Mouse (Mus musculus) lung, postnatal 0 days (tissue): ENCODE measurements around the gene Arap1. TPM values are rescaled to one million over a fixed set of nuclear protein-coding genes. Genes with fewer than 3 reads are reported as not detected.
A peak's percentile ranks its signal among the peaks of the same experiment; 100 is the strongest.

Source experiments
- ATAC-seq: fragments of 200-750 bp; cut with Nextera tagmentation; 2 replicates; pipeline ENCODE4 v1.8.0; 2017; ENCODE audit warnings: moderate library complexity
- DNase-seq: peaks from one replicate; pipeline ENCODE4 v3.0.0-alpha.2; 2016; ENCODE audit warnings: low spot score
- H3K27ac ChIP-seq: fragments of 300-500 bp; sonication (generic); 2 replicates; pipeline ENCODE4 v1.5.1; 2014; ENCODE audit warnings: antibody characterized with exemption, mild to moderate bottlenecking, low read length, mixed read lengths
- H3K27me3 ChIP-seq: fragments of 300-500 bp; sonication (generic); replicated peaks from 2 replicates; pipeline ENCODE4 v1.6.1; 2014; ENCODE audit warnings: low read length, mixed read lengths; ENCODE audit not compliant: insufficient read depth
- H3K36me3 ChIP-seq: fragments of 300-500 bp; sonication (generic); 2 replicates; pipeline ENCODE4 v1.6.1; 2014; ENCODE audit warnings: low read length, mixed read lengths; ENCODE audit not compliant: insufficient read depth
- H3K4me1 ChIP-seq: fragments of 300-500 bp; sonication (generic); 2 replicates; pipeline ENCODE4 v1.6.1; 2014; ENCODE audit warnings: antibody characterized with exemption, low read depth, low read length, mixed read lengths; ENCODE audit not compliant: insufficient read depth
- H3K4me2 ChIP-seq: fragments of 300-500 bp; sonication (generic); replicated peaks from 2 replicates; pipeline ENCODE4 v1.6.1; 2014; ENCODE audit warnings: low read depth, mild to moderate bottlenecking, low read length, moderate library complexity, mixed read lengths
- H3K4me3 ChIP-seq: fragments of 300-500 bp; sonication (generic); 2 replicates; pipeline ENCODE4 v1.5.1; 2014; ENCODE audit warnings: low read depth, low read length
- H3K9ac ChIP-seq: fragments of 300-500 bp; sonication (generic); replicated peaks from 2 replicates; pipeline ENCODE4 v1.6.1; 2014; ENCODE audit warnings: low read depth, mild to moderate bottlenecking
- H3K9me3 ChIP-seq: fragments of 300-500 bp; sonication (generic); 2 replicates; pipeline ENCODE4 v1.6.1; 2016; ENCODE audit warnings: low read length, mixed read lengths
- CTCF ChIP-seq: IDR thresholded peaks from 2 replicates; pipeline ENCODE4 v1.5.1; 2016; ENCODE audit warnings: antibody characterized with exemption, mild to moderate bottlenecking
- EP300 ChIP-seq: IDR thresholded peaks from 2 replicates; pipeline ENCODE4 v1.6.1; 2016; ENCODE audit warnings: antibody characterized with exemption, mild to moderate bottlenecking, control low read depth
- WGBS: fragments of 180-500 bp; shearing (Covaris S2); extraction: QIAGEN DNeasy Blood & Tissue Kit; methylation state at CpG from one replicate; pipeline ENCODE4 v1.1.7; 2014; 5-methylcytosine and 5-hydroxymethylcytosine counted together
- polyA plus RNA-seq: library from polyadenylated mRNA; unstranded; fragments of >200 nt; fragmentation: Nextera tagmentation; extraction: Ambion mirVana; gene quantifications from 2 replicates; pipeline ENCODE4 v1.2.1, GENCODE M21; 2015

Gene Arap1
- polyA plus RNA-seq, 1 experiment from 2014 or later: 105 TPM

GRCm38 (mm10) chr7:101354423-101354822, 6.6 kb downstream of the Arap1 start:
- TF ChIP-seq EP300: no peak
- no peak for TF ChIP-seq CTCF
- peak; percentile 79 for ATAC-seq

GRCm38 (mm10) chr7:101355551-101356100, 7.8 kb downstream of the Arap1 start:
- no peak overlapping the region for H3K4me2 ChIP-seq
- TF ChIP-seq EP300: no peak
- no peak for TF ChIP-seq CTCF
- no peak overlapping the region for H3K4me3 ChIP-seq
- H3K27me3 ChIP-seq: no peaks in the 10 kb centered on the region
- no peak overlapping the region for H3K27ac ChIP-seq
- DNase-seq (no peak), ATAC-seq (no peak)
- H3K36me3 ChIP-seq: no peaks in the 10 kb centered on the region
- no peaks in the 10 kb centered on the region for H3K4me1 ChIP-seq
- H3K9me3 ChIP-seq: no peaks in the 10 kb centered on the region
- no peak overlapping the region for H3K9ac ChIP-seq
- 95% methylated on average over 6 of the region's 6 CpGs for WGBS

More at GRCm38 (mm10) chr7:101354423-101354822, 6.6 kb downstream of the Arap1 start:
- DNase-seq: peak; percentile 86
- H3K27ac ChIP-seq: no peak overlapping the region
- no peaks in the 10 kb centered on the region for H3K9me3 ChIP-seq
- no peak overlapping the region for H3K4me3 ChIP-seq
- H3K36me3 ChIP-seq: no peaks in the 10 kb centered on the region
- H3K4me2 ChIP-seq: no peak overlapping the region
- no peaks in the 10 kb centered on the region for H3K4me1 ChIP-seq
- H3K27me3 ChIP-seq: no peaks in the 10 kb centered on the region
- no peak overlapping the region for H3K9ac ChIP-seq
- WGBS: 42% methylated on average over 5 of the region's 5 CpGs

GRCm38 (mm10) chr7:101356868-101357267, 9.0 kb downstream of the Arap1 start:
- no peak overlapping the region for H3K4me2 ChIP-seq
- DNase-seq: no peak
- no peaks in the 10 kb centered on the region for H3K9me3 ChIP-seq
- no peak overlapping the region for H3K4me3 ChIP-seq
- 69% methylated on average over 3 of the region's 3 CpGs for WGBS
- H3K4me1 ChIP-seq: no peaks in the 10 kb centered on the region
- H3K27ac ChIP-seq: 0 out of 2 replicates have a peak overlapping the region, but pooled peaks have one; percentile 14
- no peak overlapping the region for H3K9ac ChIP-seq
- TF ChIP-seq EP300: no peak
- no peak for TF ChIP-seq CTCF
- H3K36me3 ChIP-seq: no peaks in the 10 kb centered on the region
- H3K27me3 ChIP-seq: no peaks in the 10 kb centered on the region
- ATAC-seq: no peak

- no peaks in the 10 kb centered on the region for H3K4me1 ChIP-seq
- no peak overlapping the region for H3K9ac ChIP-seq
- H3K27ac ChIP-seq: no peak overlapping the region
- ATAC-seq: no peak; the same call in 1 of the 2 replicates
- whole genome bisulfite sequencing: 54% methylated on average over 3 of the region's 3 CpGs
- DNase-seq: no peak
- TF ChIP-seq CTCF (no peak), EP300 (no peak)
- no peaks in the 10 kb centered on the region for H3K27me3 ChIP-seq
- H3K9me3 ChIP-seq: no peaks in the 10 kb centered on the region
- no peaks in the 10 kb centered on the region for H3K36me3 ChIP-seq
- H3K4me2 ChIP-seq: no peak overlapping the region
- no peak overlapping the region for H3K4me3 ChIP-seq
Observed at GRCm38 (mm10) chr7:101360406-101360805, 12.5 kb downstream of the Arap1 start.

- WGBS: 72% methylated on average over 4 of the region's 4 CpGs
- Histone ChIP-seq H3K9ac (no peak overlapping the region), H3K36me3 (no peaks in the 10 kb centered on the region), H3K9me3 (no peaks in the 10 kb centered on the region), H3K4me3 (no peak overlapping the region), H3K27me3 (no peaks in the 10 kb centered on the region), H3K4me1 (no peaks in the 10 kb centered on the region), H3K4me2 (no peak overlapping the region), H3K27ac (no peak overlapping the region)
- DNase-seq (no peak), ATAC-seq (no peak)
- TF ChIP-seq EP300: no peak
- no peak for TF ChIP-seq CTCF
Observed at GRCm38 (mm10) chr7:101361021-101361420, 13.2 kb downstream of the Arap1 start.

- H3K4me2 ChIP-seq: no peak overlapping the region
- no peaks in the 10 kb centered on the region for H3K27me3 ChIP-seq
- DNase-seq: peak; percentile 47
- no peak overlapping the region for H3K9ac ChIP-seq
- no peaks in the 10 kb centered on the region for H3K9me3 ChIP-seq
- H3K36me3 ChIP-seq: no peaks in the 10 kb centered on the region
- no peak overlapping the region for H3K27ac ChIP-seq
- TF ChIP-seq CTCF (no peak), EP300 (no peak)
- no peak overlapping the region for H3K4me3 ChIP-seq
- peak; percentile 45 for ATAC-seq
- H3K4me1 ChIP-seq: no peaks in the 10 kb centered on the region
- 46% methylated on average over 4 of the region's 4 CpGs for WGBS
Observed at GRCm38 (mm10) chr7:101361767-101362166, 13.9 kb downstream of the Arap1 start.

GRCm38 (mm10) chr7:101362791-101363191, 14.9 kb downstream of the Arap1 start:
- H3K36me3 ChIP-seq: no peaks in the 10 kb centered on the region
- H3K9me3 ChIP-seq: no peaks in the 10 kb centered on the region
- H3K27ac ChIP-seq: no peak overlapping the region
- no peaks in the 10 kb centered on the region for H3K27me3 ChIP-seq
- H3K4me1 ChIP-seq: no peaks in the 10 kb centered on the region
- DNase-seq (peak; percentile 37), ATAC-seq (no peak)
- H3K9ac ChIP-seq: no peak overlapping the region
- 49% methylated on average over 5 of the region's 5 CpGs for WGBS
- H3K4me3 ChIP-seq: no peak overlapping the region
- TF ChIP-seq EP300 (no peak), CTCF (no peak)
- H3K4me2 ChIP-seq: no peak overlapping the region
